Mouse (Mus musculus) neural tube, embryonic 13.5 days (tissue): ENCODE results near the gene Arhgap21. TPM values are rescaled to one million over a fixed set of nuclear protein-coding genes. Genes with fewer than 3 reads are reported as not detected.

Experiments used
- ATAC-seq: fragments of 200-750 bp; cut with Nextera tagmentation; 2 replicates; pipeline ENCODE4 v1.8.0; 2017; ENCODE audit warnings: low read depth, mild to moderate bottlenecking, moderate TSS enrichment, moderate library complexity
- H3K27ac ChIP-seq: fragments of 300-500 bp; sonication (generic); replicated peaks from 2 replicates; pipeline ENCODE4 v1.5.1; 2015; ENCODE audit warnings: moderate library complexity, mild to moderate bottlenecking, inconsistent platforms
- H3K27me3 ChIP-seq: fragments of 300-500 bp; sonication (generic); 2 replicates; pipeline ENCODE4 v1.6.1; 2015; ENCODE audit warnings: mild to moderate bottlenecking, inconsistent platforms
- H3K36me3 ChIP-seq: fragments of 300-500 bp; sonication (generic); 2 replicates; pipeline ENCODE4 v1.6.1; 2015; ENCODE audit warnings: mild to moderate bottlenecking, inconsistent platforms
- H3K4me1 ChIP-seq: fragments of 300-500 bp; sonication (generic); replicated peaks from 2 replicates; pipeline ENCODE4 v1.6.1; 2015; ENCODE audit warnings: inconsistent platforms
- H3K4me2 ChIP-seq: fragments of 300-500 bp; sonication (generic); 2 replicates; pipeline ENCODE4 v1.6.1; 2015; ENCODE audit warnings: inconsistent platforms, mild to moderate bottlenecking, moderate library complexity
- H3K4me3 ChIP-seq: fragments of 300-500 bp; sonication (generic); 2 replicates; pipeline ENCODE4 v1.5.1; 2015; ENCODE audit warnings: mild to moderate bottlenecking, inconsistent platforms
- H3K9ac ChIP-seq: fragments of 300-500 bp; sonication (generic); 2 replicates; pipeline ENCODE4 v1.6.1; 2015; ENCODE audit warnings: moderate library complexity, mild to moderate bottlenecking, inconsistent platforms
- H3K9me3 ChIP-seq: fragments of 300-500 bp; sonication (generic); 2 replicates; pipeline ENCODE4 v1.6.1; 2016; ENCODE audit warnings: inconsistent platforms
- WGBS: fragments of 180-500 bp; shearing (Covaris S2); methylation state at CpG from one replicate; pipeline ENCODE4 v1.1.7; 2015; 5-methylcytosine and 5-hydroxymethylcytosine counted together
- polyA plus RNA-seq: library from polyadenylated mRNA; unstranded; fragments of >200 nt; fragmentation: Nextera tagmentation; extraction: Ambion mirVana; gene quantifications from 2 replicates; pipeline ENCODE4 v1.2.1, GENCODE M21; 2015

Gene Arhgap21
- polyA plus RNA-seq, 1 experiment from 2014 or later, result 34.9 TPM

DNA sequence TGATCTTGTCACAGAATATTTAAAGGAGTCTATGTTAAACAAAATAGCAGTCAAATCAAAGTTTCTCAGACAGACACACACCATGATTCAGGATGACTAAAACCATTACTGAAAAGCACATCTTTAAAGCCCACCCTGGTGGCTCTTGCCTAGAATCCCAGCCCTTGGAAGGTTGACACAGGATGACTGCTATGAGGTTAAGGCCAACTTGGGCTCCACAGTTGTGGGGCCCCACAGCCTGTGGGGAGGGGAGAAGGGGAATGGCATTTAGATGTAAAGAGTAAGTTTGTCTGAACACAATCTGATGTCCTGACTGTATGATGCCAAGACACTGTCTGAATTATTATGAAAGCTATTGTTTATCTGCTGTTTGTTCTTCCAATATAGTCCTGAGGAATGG is 4.2 kb downstream of the Arhgap21 start:
- peaks cover 74% of the 10 kb centered on the region for H3K4me1 ChIP-seq
- peak overlapping the region; percentile 24 for H3K4me3 ChIP-seq
- no peak overlapping the region for H3K27ac ChIP-seq
- no peak for ATAC-seq
- no peaks in the 10 kb centered on the region for H3K9me3 ChIP-seq
- H3K36me3 ChIP-seq, result no peaks in the 10 kb centered on the region
- peak overlapping the region; percentile 91 for H3K4me2 ChIP-seq
- H3K27me3 ChIP-seq, result no peaks in the 10 kb centered on the region
- peak overlapping the region; percentile 50 for H3K9ac ChIP-seq

DNA sequence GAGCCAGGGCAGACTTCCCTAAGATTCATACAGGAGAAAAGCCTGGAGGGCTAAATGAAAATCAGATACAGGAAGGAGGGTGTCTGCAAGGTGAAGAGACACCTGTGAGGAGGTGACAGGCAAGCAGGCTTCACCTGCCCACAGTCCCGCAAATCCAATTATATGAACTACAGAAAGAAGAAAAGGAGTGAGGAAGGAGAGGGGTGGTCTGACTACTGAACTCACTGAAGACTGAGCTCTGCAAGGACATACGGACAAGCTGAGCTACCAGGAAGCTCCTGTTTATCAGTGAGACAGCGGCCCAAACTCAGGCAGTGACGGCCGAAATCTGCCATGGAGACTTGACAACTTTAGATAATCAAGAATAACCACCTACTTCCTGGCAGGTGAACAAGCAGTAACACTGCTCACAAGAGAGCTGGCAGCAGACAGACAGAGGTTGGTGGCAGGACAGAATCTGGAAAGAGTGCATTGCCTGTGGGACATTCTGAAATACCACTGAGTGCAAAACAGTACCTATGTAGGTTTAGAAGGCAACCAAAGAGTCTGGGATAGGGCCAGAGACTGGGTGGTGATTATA is 5.4 kb downstream of the Arhgap21 start:
- peak overlapping the region; percentile 45 for H3K4me2 ChIP-seq
- H3K9me3 ChIP-seq, result no peaks in the 10 kb centered on the region
- H3K36me3 ChIP-seq, result no peaks in the 10 kb centered on the region
- H3K9ac ChIP-seq, result 0 out of 2 replicates have a peak overlapping the region, but pooled peaks have one; percentile 3
- no peaks in the 10 kb centered on the region for H3K27me3 ChIP-seq
- WGBS, result 79% methylated on average over 5 of the region's 5 CpGs
- peaks cover 85% of the 10 kb centered on the region for H3K4me1 ChIP-seq
- no peak for ATAC-seq
- H3K4me3 ChIP-seq, result peak overlapping the region; percentile 6
- H3K27ac ChIP-seq, result no peak overlapping the region

- Histone ChIP-seq H3K4me3 (peak overlapping the region; percentile 5; the same call in 1 of the 2 replicates), H3K9ac (peak overlapping the region; percentile 45; the same call in 1 of the 2 replicates), H3K27ac (peak overlapping the region; percentile 18), H3K4me2 (peak overlapping the region; percentile 45), H3K36me3 (no peaks in the 10 kb centered on the region), H3K27me3 (no peaks in the 10 kb centered on the region), H3K4me1 (peaks cover 85% of the 10 kb centered on the region), H3K9me3 (no peaks in the 10 kb centered on the region)
- no peak for ATAC-seq
- 16% methylated on average over 2 of the region's 2 CpGs for WGBS
Measured at GRCm38 (mm10) chr2:20962284-20962683, 6.4 kb downstream of the Arhgap21 start.

GRCm38 (mm10) chr2:20961825-20962224 is 6.9 kb downstream of the Arhgap21 start:
- H3K4me1 ChIP-seq, result peaks cover 85% of the 10 kb centered on the region
- no peaks in the 10 kb centered on the region for H3K9me3 ChIP-seq

DNA sequence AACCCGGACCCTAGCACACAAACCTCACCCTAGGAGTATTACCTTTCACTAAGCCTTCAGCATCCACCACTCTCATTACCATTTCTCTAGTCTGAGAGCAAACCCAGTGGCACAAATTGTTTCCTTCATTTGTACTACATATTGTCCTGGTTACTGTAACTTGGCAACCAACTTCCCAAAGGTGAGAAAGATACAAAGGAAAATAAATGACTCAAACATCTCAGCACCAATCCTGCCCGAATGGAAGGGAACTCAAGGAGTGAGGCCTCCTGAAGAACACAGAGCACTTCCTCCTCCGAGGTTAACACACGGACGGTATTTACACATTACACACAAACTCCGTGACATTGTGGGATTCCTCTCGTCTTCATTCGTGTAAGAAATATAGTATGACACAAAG is 7.4 kb downstream of the Arhgap21 start:
- peaks cover 83% of the 10 kb centered on the region for H3K4me1 ChIP-seq
- H3K36me3 ChIP-seq, result no peaks in the 10 kb centered on the region
- no peaks in the 10 kb centered on the region for H3K27me3 ChIP-seq
- no peak overlapping the region for H3K4me3 ChIP-seq
- H3K4me2 ChIP-seq, result peak overlapping the region; percentile 45
- no peak overlapping the region for H3K27ac ChIP-seq
- 44% methylated on average over 8 of the region's 8 CpGs for WGBS
- H3K9ac ChIP-seq, result peak overlapping the region; percentile 41; the same call in 1 of the 2 replicates
- no peaks in the 10 kb centered on the region for H3K9me3 ChIP-seq
- no peak for ATAC-seq

More at GRCm38 (mm10) chr2:20961825-20962224, 6.9 kb downstream of the Arhgap21 start:
- H3K27ac ChIP-seq, result peak overlapping the region; percentile 18; the same call in 1 of the 2 replicates
- H3K9ac ChIP-seq, result peak overlapping the region; percentile 45; the same call in 1 of the 2 replicates
- 0 out of 2 replicates have a peak overlapping the region, but pooled peaks have one; percentile 4 for H3K4me3 ChIP-seq
- ATAC-seq, result no peak; the same call in 1 of the 2 replicates
- H3K4me2 ChIP-seq, result peak overlapping the region; percentile 45
- no peaks in the 10 kb centered on the region for H3K27me3 ChIP-seq
- WGBS, result 27% methylated on average over 6 of the region's 6 CpGs
- no peaks in the 10 kb centered on the region for H3K36me3 ChIP-seq

GRCm38 (mm10) chr2:20960668-20961035 is 8.0 kb downstream of the Arhgap21 start:
- 64% methylated on average over 8 of the region's 8 CpGs for WGBS
- Histone ChIP-seq H3K36me3 (no peaks in the 10 kb centered on the region), H3K27ac (peak overlapping the region; percentile 33; the same call in 1 of the 2 replicates), H3K9me3 (no peaks in the 10 kb centered on the region), H3K4me3 (no peak overlapping the region), H3K4me2 (peak overlapping the region; percentile 45), H3K9ac (peak overlapping the region; percentile 49), H3K27me3 (no peaks in the 10 kb centered on the region), H3K4me1 (peaks cover 83% of the 10 kb centered on the region)
- no peak for ATAC-seq

GRCm38 (mm10) chr2:20959906-20960667 is 8.6 kb downstream of the Arhgap21 start:
- peak overlapping the region; percentile 33; the same call in 1 of the 2 replicates for H3K27ac ChIP-seq
- H3K9ac ChIP-seq, result peak overlapping the region; percentile 49; the same call in 1 of the 2 replicates
- H3K4me3 ChIP-seq, result no peak overlapping the region
- ATAC-seq, result no peak
- H3K4me2 ChIP-seq, result peak overlapping the region; percentile 45
- H3K9me3 ChIP-seq, result no peaks in the 10 kb centered on the region
- peaks cover 82% of the 10 kb centered on the region for H3K4me1 ChIP-seq
- 64% methylated on average over 9 of the region's 9 CpGs for WGBS
- H3K27me3 ChIP-seq, result no peaks in the 10 kb centered on the region
- H3K36me3 ChIP-seq, result no peaks in the 10 kb centered on the region

- peaks cover 75% of the 10 kb centered on the region for H3K4me1 ChIP-seq
- no peaks in the 10 kb centered on the region for H3K27me3 ChIP-seq
- no peak overlapping the region for H3K4me3 ChIP-seq
- H3K9me3 ChIP-seq, result no peaks in the 10 kb centered on the region
- H3K27ac ChIP-seq, result no peak overlapping the region
- no peak overlapping the region for H3K9ac ChIP-seq
- no peak overlapping the region for H3K4me2 ChIP-seq
- no peak for ATAC-seq
- no peaks in the 10 kb centered on the region for H3K36me3 ChIP-seq
- WGBS, result 52% methylated on average over 2 of the region's 2 CpGs
Measured at GRCm38 (mm10) chr2:20959045-20959444, 9.6 kb downstream of the Arhgap21 start.

- ATAC-seq, result no peak
- no peak overlapping the region for H3K9ac ChIP-seq
- H3K4me3 ChIP-seq, result no peak overlapping the region
- no peaks in the 10 kb centered on the region for H3K9me3 ChIP-seq
- H3K4me1 ChIP-seq, result peaks cover 65% of the 10 kb centered on the region
- H3K36me3 ChIP-seq, result no peaks in the 10 kb centered on the region
- no peak overlapping the region for H3K27ac ChIP-seq
- no peaks in the 10 kb centered on the region for H3K27me3 ChIP-seq
- no peak overlapping the region for H3K4me2 ChIP-seq
- 93% methylated on average over 1 of the region's 1 CpGs for WGBS
Measured at GRCm38 (mm10) chr2:20957995-20958394, 10.7 kb downstream of the Arhgap21 start.

DNA sequence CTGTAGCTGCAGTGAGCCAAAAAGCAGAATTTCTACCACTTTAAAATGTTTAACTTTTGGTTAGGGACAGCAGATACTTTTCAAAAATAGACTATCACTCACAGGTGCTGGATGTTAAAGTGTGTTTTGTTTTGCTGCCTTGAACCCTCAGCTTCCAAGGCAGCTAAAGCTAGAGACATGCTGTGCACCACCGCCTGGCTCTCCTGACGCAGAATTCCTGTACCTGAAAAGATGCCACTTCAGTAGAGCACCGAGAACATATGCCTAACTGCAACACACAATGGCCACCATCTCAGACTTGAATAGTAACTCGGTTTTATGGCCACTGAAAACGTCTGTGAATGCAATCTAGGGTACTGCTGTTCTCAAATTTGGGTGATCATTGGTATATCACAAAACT is 12.0 kb downstream of the Arhgap21 start:
- Histone ChIP-seq H3K4me2 (no peak overlapping the region), H3K27ac (no peak overlapping the region), H3K9ac (no peak overlapping the region), H3K9me3 (no peaks in the 10 kb centered on the region), H3K36me3 (no peaks in the 10 kb centered on the region), H3K4me3 (no peak overlapping the region), H3K4me1 (peaks cover 53% of the 10 kb centered on the region), H3K27me3 (no peaks in the 10 kb centered on the region)
- no peak for ATAC-seq
- 49% methylated on average over 5 of the region's 5 CpGs for WGBS

- H3K4me3 ChIP-seq, result no peak overlapping the region
- H3K4me1 ChIP-seq, result peaks cover 49% of the 10 kb centered on the region
- no peaks in the 10 kb centered on the region for H3K9me3 ChIP-seq
- no peak overlapping the region for H3K4me2 ChIP-seq
- no peak overlapping the region for H3K27ac ChIP-seq
- no peaks in the 10 kb centered on the region for H3K27me3 ChIP-seq
- 56% methylated on average over 6 of the region's 6 CpGs for WGBS
- no peak overlapping the region for H3K9ac ChIP-seq
- no peak for ATAC-seq
- no peaks in the 10 kb centered on the region for H3K36me3 ChIP-seq
Measured at GRCm38 (mm10) chr2:20955996-20956395, 12.7 kb downstream of the Arhgap21 start.

- no peak for ATAC-seq
Measured at GRCm38 (mm10) chr2:20955376-20955775, 13.3 kb downstream of the Arhgap21 start.

More at GRCm38 (mm10) chr2:20955376-20955775, 13.3 kb downstream of the Arhgap21 start:
- H3K9me3 ChIP-seq, result no peaks in the 10 kb centered on the region
- no peaks in the 10 kb centered on the region for H3K36me3 ChIP-seq
- H3K27ac ChIP-seq, result no peak overlapping the region
- no peak overlapping the region for H3K4me3 ChIP-seq
- no peaks in the 10 kb centered on the region for H3K27me3 ChIP-seq
- H3K9ac ChIP-seq, result no peak overlapping the region
- H3K4me1 ChIP-seq, result peaks cover 48% of the 10 kb centered on the region
- H3K4me2 ChIP-seq, result no peak overlapping the region
- WGBS, result 83% methylated on average over 8 of the region's 8 CpGs
